Mouse (Mus musculus) common myeloid progenitor, adult 5-6 weeks (primary cell): Measurements from ENCODE around the gene Ttll3. TPM values are rescaled to one million over a fixed set of nuclear protein-coding genes. Genes with fewer than 3 reads are reported as not detected.

ENCODE experiments used
- ATAC-seq: replicated peaks from 2 replicates; pipeline ENCODE4 v1.8.0; 2016; ENCODE audit warnings: low read depth, mild to moderate bottlenecking, moderate TSS enrichment, inconsistent platforms; ENCODE audit not compliant: poor library complexity, severe bottlenecking
- total RNA-seq: library from RNA; stranded (forward); fragments of 200-1000, 187-1606 nt; gene quantifications from 2 replicates; pipeline ENCODE4 v1.2.3, GENCODE M21; 2017

Ttll3 gene
- total RNA-seq, 1 experiment from 2014 or later, result 1.4 TPM

- ATAC-seq, result peak; percentile 75
These were observed 11.3 kb upstream of the Ttll3 start, which contains the start of the genes Tada3 and Arpc4 for GRCm38 (mm10) chr6:113377496-113378385. Tada3 (minus strand) TSS chr6:113377883. Arpc4 (plus strand) TSS chr6:113378115.

GRCm38 (mm10) chr6:113379246-113379645 is 9.8 kb upstream of the Ttll3 start:
- ATAC-seq, result peak; percentile 34

- ATAC-seq, result no peak
These were observed 8.6 kb upstream of the Ttll3 start for GRCm38 (mm10) chr6:113380480-113380879.

GRCm38 (mm10) chr6:113384351-113384927 is 4.6 kb upstream of the Ttll3 start:
- ATAC-seq, result no peak

GRCm38 (mm10) chr6:113385160-113385714 is 3.8 kb upstream of the Ttll3 start:
- ATAC-seq, result no peak

- ATAC-seq, result no peak
These were observed 3.0 kb upstream of the Ttll3 start for GRCm38 (mm10) chr6:113386025-113386424.

- no peak for ATAC-seq
These were observed 1.7 kb downstream of the Ttll3 start for GRCm38 (mm10) chr6:113390715-113391114.

- no peak; the same call in 1 of the 2 replicates for ATAC-seq
These were observed 2.9 kb downstream of the Ttll3 start for GRCm38 (mm10) chr6:113392015-113392386.

GRCm38 (mm10) chr6:113392387-113393071 is 3.5 kb downstream of the Ttll3 start:
- ATAC-seq, result peak; percentile 72

GRCm38 (mm10) chr6:113393951-113394350 is 4.9 kb downstream of the Ttll3 start:
- no peak for ATAC-seq

- ATAC-seq, result no peak
These were observed 5.8 kb downstream of the Ttll3 start for GRCm38 (mm10) chr6:113394811-113395210.

- ATAC-seq, result no peak
These were observed 6.4 kb downstream of the Ttll3 start for GRCm38 (mm10) chr6:113395501-113395900.

- ATAC-seq, result no peak
These were observed 7.4 kb downstream of the Ttll3 start for GRCm38 (mm10) chr6:113396270-113397030.

GRCm38 (mm10) chr6:113402094-113402493 is 13.0 kb downstream of the Ttll3 start:
- ATAC-seq, result no peak

GRCm38 (mm10) chr6:113404649-113405448 is 15.8 kb downstream of the Ttll3 start:
- no peak for ATAC-seq

- ATAC-seq, result no peak
These were observed 16.4 kb downstream of the Ttll3 start for GRCm38 (mm10) chr6:113405483-113405882.

GRCm38 (mm10) chr6:113406683-113407082 is 17.6 kb downstream of the Ttll3 start:
- ATAC-seq, result no peak

- no peak for ATAC-seq
These were observed 20.9 kb downstream of the Ttll3 start for GRCm38 (mm10) chr6:113410001-113410400.

- no peak for ATAC-seq
These were observed 27.4 kb downstream of the Ttll3 start for GRCm38 (mm10) chr6:113416416-113416815.
